Mouse (Mus musculus): ENCODE results near the gene Pla1a. TPM values are rescaled to one million over a fixed set of nuclear protein-coding genes. Genes with fewer than 3 reads are reported as not detected.

Gene Pla1a
- polyA plus RNA-seq, 2 experiments = 15.0 to 15.5 TPM

GRCm38 (mm10) chr16:38406708-38407107 is 26.2 kb downstream of the Pla1a start:
- DNase-seq (ENCODE audit: low read depth in 3 of 3, low spot score in 3 of 3) (no peak), ATAC-seq (ENCODE audit: insufficient read depth) (peak; percentile 39; the same call in 1 of the 2 replicates)
- no peak overlapping the region for H3K9ac ChIP-seq (replicated peaks)
- H3K36me3 ChIP-seq (replicated peaks; ENCODE audit: control insufficient read depth, insufficient read depth, low read depth) = no peaks in the 10 kb centered on the region
- no peaks in the 10 kb centered on the region for H3K9me3 ChIP-seq (ENCODE audit: control insufficient read depth, low read length)
- H3K4me2 ChIP-seq (ENCODE audit: low read depth) = no peak overlapping the region
- peaks cover 0 to 20% of the 10 kb centered on the region in 2 experiments; a peak in 2 of 4 replicates for H3K4me1 ChIP-seq (replicated peaks; ENCODE audit: control insufficient read depth in 2 of 2, insufficient read depth in 2 of 2, low read length in 1 of 2)
- TF ChIP-seq CTCF (IDR thresholded peaks at IDR 0.05; ENCODE audit: low read depth) (no peak), EP300 (IDR thresholded peaks at IDR 0.05; ENCODE audit: low read depth) (no peak)
- 69% methylated on average over 6 of the region's 6 CpGs for WGBS (ENCODE audit: insufficient replicate concordance)
- H3K4me3 ChIP-seq (ENCODE audit: insufficient read depth in 1 of 2, low read depth in 2 of 2, low read length in 2 of 2) = no peak overlapping the region
- no peaks in the 10 kb centered on the region for H3K27me3 ChIP-seq (ENCODE audit: control insufficient read depth, insufficient read depth, low read length)
- no peak overlapping the region for H3K27ac ChIP-seq

- no peak overlapping the region for H3K4me3 ChIP-seq (ENCODE audit: insufficient read depth in 1 of 2, low read depth in 2 of 2, low read length in 2 of 2)
- no peak for ATAC-seq (ENCODE audit: insufficient read depth)
- no peak for TF ChIP-seq EP300 (IDR thresholded peaks at IDR 0.05; ENCODE audit: low read depth)
- no peak for TF ChIP-seq CTCF (IDR thresholded peaks at IDR 0.05; ENCODE audit: low read depth)
- no peaks in the 10 kb centered on the region for H3K27me3 ChIP-seq (ENCODE audit: control insufficient read depth, insufficient read depth, low read length)
- DNase-seq (ENCODE audit: low read depth in 3 of 3, low spot score in 3 of 3) = no peak
- 63% methylated on average over 5 of the region's 5 CpGs for WGBS (ENCODE audit: insufficient replicate concordance)
- H3K4me2 ChIP-seq (ENCODE audit: low read depth) = no peak overlapping the region
- peaks cover 0 to 20% of the 10 kb centered on the region in 2 experiments; a peak in 2 of 4 replicates for H3K4me1 ChIP-seq (replicated peaks; ENCODE audit: control insufficient read depth in 2 of 2, insufficient read depth in 2 of 2, low read length in 1 of 2)
- no peak overlapping the region for H3K27ac ChIP-seq
- no peaks in the 10 kb centered on the region for H3K36me3 ChIP-seq (replicated peaks; ENCODE audit: control insufficient read depth, insufficient read depth, low read depth)
- no peaks in the 10 kb centered on the region for H3K9me3 ChIP-seq (ENCODE audit: control insufficient read depth, low read length)
- no peak overlapping the region for H3K9ac ChIP-seq (replicated peaks)
Measured at GRCm38 (mm10) chr16:38406293-38406692, 26.7 kb downstream of the Pla1a start.

GRCm38 (mm10) chr16:38403639-38404038 is 29.3 kb downstream of the Pla1a start:
- no peaks in the 10 kb centered on the region for H3K36me3 ChIP-seq (replicated peaks; ENCODE audit: control insufficient read depth, insufficient read depth, low read depth)
- no peaks in the 10 kb centered on the region for H3K9me3 ChIP-seq (ENCODE audit: control insufficient read depth, low read length)
- TF ChIP-seq CTCF (IDR thresholded peaks at IDR 0.05; ENCODE audit: low read depth) (no peak), EP300 (IDR thresholded peaks at IDR 0.05; ENCODE audit: low read depth) (no peak)
- DNase-seq (ENCODE audit: low read depth in 3 of 3, low spot score in 3 of 3) = no peak
- no peak overlapping the region for H3K4me3 ChIP-seq (ENCODE audit: insufficient read depth in 1 of 2, low read depth in 2 of 2, low read length in 2 of 2)
- no peaks in the 10 kb centered on the region for H3K27me3 ChIP-seq (ENCODE audit: control insufficient read depth, insufficient read depth, low read length)
- 27% methylated on average over 7 of the region's 7 CpGs for WGBS (ENCODE audit: insufficient replicate concordance)
- H3K4me2 ChIP-seq (ENCODE audit: low read depth) = no peak overlapping the region
- H3K27ac ChIP-seq = no peak overlapping the region
- no peak overlapping the region for H3K9ac ChIP-seq (replicated peaks)
- H3K4me1 ChIP-seq (replicated peaks; ENCODE audit: control insufficient read depth in 2 of 2, insufficient read depth in 2 of 2, low read length in 1 of 2) = peaks cover 0 to 31% of the 10 kb centered on the region in 2 experiments; a peak in 2 of 4 replicates
- ATAC-seq (ENCODE audit: insufficient read depth) = no peak

GRCm38 (mm10) chr16:38401468-38401867 is 31.5 kb downstream of the Pla1a start:
- H3K36me3 ChIP-seq (replicated peaks; ENCODE audit: control insufficient read depth, insufficient read depth, low read depth) = no peaks in the 10 kb centered on the region

GRCm38 (mm10) chr16:38400311-38400960 is 32.5 kb downstream of the Pla1a start:
- H3K4me3 ChIP-seq (ENCODE audit: insufficient read depth in 1 of 2, low read depth in 2 of 2, low read length in 2 of 2) = no peak overlapping the region

More at GRCm38 (mm10) chr16:38401468-38401867, 31.5 kb downstream of the Pla1a start:
- Histone ChIP-seq H3K9me3 (ENCODE audit: control insufficient read depth, low read length) (no peaks in the 10 kb centered on the region), H3K9ac (replicated peaks) (no peak overlapping the region), H3K4me2 (ENCODE audit: low read depth) (no peak overlapping the region), H3K4me1 (replicated peaks; ENCODE audit: control insufficient read depth in 2 of 2, insufficient read depth in 2 of 2, low read length in 1 of 2) (peaks cover 0 to 24% of the 10 kb centered on the region in 2 experiments; a peak in 2 of 4 replicates), H3K27ac (no peak overlapping the region), H3K4me3 (ENCODE audit: insufficient read depth in 1 of 2, low read depth in 2 of 2, low read length in 2 of 2) (no peak overlapping the region), H3K27me3 (ENCODE audit: control insufficient read depth, insufficient read depth, low read length) (no peaks in the 10 kb centered on the region)
- TF ChIP-seq CTCF (IDR thresholded peaks at IDR 0.05; ENCODE audit: low read depth) (no peak), EP300 (IDR thresholded peaks at IDR 0.05; ENCODE audit: low read depth) (no peak)
- WGBS (ENCODE audit: insufficient replicate concordance) = 76% methylated on average over 6 of the region's 6 CpGs
- DNase-seq (ENCODE audit: low read depth in 3 of 3, low spot score in 3 of 3) (no peak), ATAC-seq (ENCODE audit: insufficient read depth) (no peak)

More at GRCm38 (mm10) chr16:38400311-38400960, 32.5 kb downstream of the Pla1a start:
- Histone ChIP-seq H3K9me3 (ENCODE audit: control insufficient read depth, low read length) (no peaks in the 10 kb centered on the region), H3K27ac (no peak overlapping the region), H3K27me3 (ENCODE audit: control insufficient read depth, insufficient read depth, low read length) (no peaks in the 10 kb centered on the region), H3K9ac (replicated peaks) (no peak overlapping the region), H3K4me1 (replicated peaks; ENCODE audit: control insufficient read depth in 2 of 2, insufficient read depth in 2 of 2, low read length in 1 of 2) (peaks cover 0 to 26% of the 10 kb centered on the region in 2 experiments; a peak in 2 of 4 replicates), H3K4me2 (ENCODE audit: low read depth) (peak overlapping the region; percentile 48), H3K36me3 (replicated peaks; ENCODE audit: control insufficient read depth, insufficient read depth, low read depth) (no peaks in the 10 kb centered on the region)
- TF ChIP-seq CTCF (IDR thresholded peaks at IDR 0.05; ENCODE audit: low read depth) (no peak), EP300 (IDR thresholded peaks at IDR 0.05; ENCODE audit: low read depth) (no peak)
- WGBS (ENCODE audit: insufficient replicate concordance) = 74% methylated on average over 9 of the region's 9 CpGs
- DNase-seq (ENCODE audit: low read depth in 3 of 3, low spot score in 3 of 3) (no peak), ATAC-seq (ENCODE audit: insufficient read depth) (no peak)
